In genomic region chr15:84351915-84352844, GRCm38 (mm10) we compare ENCODE assay signal across 10 mouse cellular contexts. TPM values are rescaled to one million over a fixed set of nuclear protein-coding genes. Genes with fewer than 3 reads are reported as not detected.
DNase-seq lines count a peak whose midpoint lies in the region; ATAC-seq lines count a peak whose summit lies in the region.
"Had no signal": no experiment of that assay in that cellular context is flagged by ENCODE, and none has a peak within 500 bp of the region (broad histone marks: within the 10 kb centered on the region; RNA-seq: fewer than 3 reads in every experiment).

No protein-coding gene starts in this region.

- WGBS in hindbrain, embryonic 16.5 days, result 48% methylated on average over 21 of the region's 21 CpGs
- 68% methylated on average over 21 of the region's 21 CpGs for WGBS in midbrain, embryonic 11.5 days

- peaks cover 12% of the 10 kb centered on the region for H3K4me1 ChIP-seq in hindbrain, embryonic 16.5 days (ENCODE audit: control insufficient read depth, insufficient read depth, low read depth, low read length)
- no peaks in the 10 kb centered on the region; the same call in 1 of the 2 replicates for H3K4me1 ChIP-seq in midbrain, embryonic 11.5 days (ENCODE audit: control insufficient read depth, insufficient read depth, low read length)

- ATAC-seq in hindbrain, embryonic 16.5 days, result peak; percentile 46; the same call in 1 of the 2 replicates
- ATAC-seq in midbrain, embryonic 11.5 days (ENCODE audit: low FRiP score), result no peak

- H3K36me3 ChIP-seq in hindbrain, embryonic 16.5 days (ENCODE audit: control insufficient read depth, insufficient read depth, low read length), result no peaks in the 10 kb centered on the region
- no peaks in the 10 kb centered on the region for H3K36me3 ChIP-seq in midbrain, embryonic 11.5 days (ENCODE audit: control insufficient read depth, insufficient read depth, low read length)

- H3K4me3 ChIP-seq in hindbrain, embryonic 16.5 days (ENCODE audit: low read length), result no peak overlapping the region
- H3K4me3 ChIP-seq in midbrain, embryonic 11.5 days (ENCODE audit: low read depth, low read length), result no peak overlapping the region
- H3K4me3 ChIP-seq: megakaryocyte, embryonic 14.5 days had no signal

- no peak overlapping the region for H3K9ac ChIP-seq in hindbrain, embryonic 16.5 days (ENCODE audit: low read depth, low read length)
- H3K9ac ChIP-seq in midbrain, embryonic 11.5 days (ENCODE audit: low read length), result no peak overlapping the region

- peak; percentile 83 for DNase-seq in heart, adult 11 months
- no peak for DNase-seq in heart, adult 18-20 months
- peak; percentile 73 for DNase-seq in brain, embryonic 18.5 days (ENCODE audit: low read depth, low spot score)
- peak; percentile 78 for DNase-seq in midbrain, embryonic 11.5 days (ENCODE audit: low spot score, missing footprints)
- no peak for DNase-seq in adrenal gland, postnatal 25 days
- no peak for DNase-seq in embryo, embryonic 11 days
- no peak for DNase-seq in urinary bladder, postnatal 14 days (ENCODE audit: low spot score)
- DNase-seq: heart, postnatal 36 days had no signal

- H3K27ac ChIP-seq in hindbrain, embryonic 16.5 days (ENCODE audit: low read depth, low read length), result 0 out of 2 replicates have a peak overlapping the region, but pooled peaks have one; percentile 25
- no peak overlapping the region for H3K27ac ChIP-seq in midbrain, embryonic 11.5 days (ENCODE audit: low read depth, low read length)

- no peak overlapping the region for H3K4me2 ChIP-seq in hindbrain, embryonic 16.5 days (ENCODE audit: low read length)
- no peak overlapping the region for H3K4me2 ChIP-seq in midbrain, embryonic 11.5 days

- peaks cover 2% of the 10 kb centered on the region; the same call in 1 of the 2 replicates for H3K9me3 ChIP-seq in hindbrain, embryonic 16.5 days (ENCODE audit: control insufficient read depth, low read length)
- H3K9me3 ChIP-seq in midbrain, embryonic 11.5 days (ENCODE audit: control insufficient read depth, low read length), result no peaks in the 10 kb centered on the region

- no peaks in the 10 kb centered on the region for H3K27me3 ChIP-seq in hindbrain, embryonic 16.5 days (replicated peaks; ENCODE audit: control insufficient read depth, insufficient read depth, low read length)
- no peaks in the 10 kb centered on the region for H3K27me3 ChIP-seq in midbrain, embryonic 11.5 days (ENCODE audit: control insufficient read depth, insufficient read depth, low read length)
- H3K27me3 ChIP-seq: megakaryocyte, embryonic 14.5 days had no signal

RNA-seq across cellular contexts. Expression of gene Parvg, which starts 28.4 kb away (rescaled TPM):
- total RNA-seq in heart, adult 18-20 months (2021), result 1 to 10 TPM; 2.0 to 3.1 TPM
- 1.4 TPM in 2 replicates for polyA plus RNA-seq in hindbrain, embryonic 16.5 days (2015; fragmentation: Nextera tagmentation; extraction: Ambion mirVana)
- 0.63 and 1.2 TPM in 2 replicates for polyA plus RNA-seq in midbrain, embryonic 11.5 days (2014; fragmentation: Nextera tagmentation; extraction: Ambion mirVana)
- total RNA-seq in adrenal gland, postnatal 25 days (2021), result 1.9 and 3.6 TPM in 2 replicates

Comparison
In these comparisons a context has a peak if more than half of its experiments do, and no peak if none do; other contexts are left out.
1. DNase-seq: peak in heart, adult 11 months (single experiment), brain, embryonic 18.5 days (single experiment) and midbrain, embryonic 11.5 days (single experiment); none in heart, adult 18-20 months (0 of 2), adrenal gland, postnatal 25 days (single experiment), embryo, embryonic 11 days (single experiment) and urinary bladder, postnatal 14 days (single experiment).